Mouse (Mus musculus): ENCODE results near the gene Trex1.

The Trex1 gene

DNA sequence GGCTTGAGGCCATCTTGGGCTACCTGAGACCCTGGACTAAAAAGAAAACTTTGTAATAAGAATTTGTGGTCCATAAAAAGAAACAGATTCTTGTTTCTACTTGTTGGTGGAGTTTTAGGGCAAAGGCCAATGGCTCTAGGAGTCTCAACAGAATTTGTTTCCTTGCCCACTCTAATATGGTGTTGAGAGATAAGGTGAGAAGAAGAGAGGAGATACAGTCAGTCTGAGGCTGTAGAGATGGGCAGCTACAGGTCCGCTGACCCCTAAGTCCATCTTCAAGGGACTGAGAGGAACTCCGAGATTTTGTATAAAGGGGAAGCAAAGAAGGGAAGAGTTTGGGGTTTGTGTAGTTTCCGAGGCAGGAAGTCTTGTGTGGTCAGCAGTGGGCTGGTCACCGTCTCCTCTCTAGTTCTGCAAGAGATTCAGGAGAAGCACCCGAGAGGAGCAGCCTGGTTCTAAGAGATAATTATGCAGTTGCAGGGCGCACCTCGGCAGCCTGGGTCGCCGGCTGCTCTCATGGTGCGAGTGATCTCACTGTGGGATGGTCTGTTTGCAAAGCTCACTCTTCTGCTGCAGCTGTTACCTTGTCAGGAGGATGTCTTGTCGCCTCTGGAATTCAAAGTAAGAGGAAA is 42.4 kb downstream of the Trex1 start:
- in situ Hi-C loops (cut with MseI, MboI) = no loop called here

DNA sequence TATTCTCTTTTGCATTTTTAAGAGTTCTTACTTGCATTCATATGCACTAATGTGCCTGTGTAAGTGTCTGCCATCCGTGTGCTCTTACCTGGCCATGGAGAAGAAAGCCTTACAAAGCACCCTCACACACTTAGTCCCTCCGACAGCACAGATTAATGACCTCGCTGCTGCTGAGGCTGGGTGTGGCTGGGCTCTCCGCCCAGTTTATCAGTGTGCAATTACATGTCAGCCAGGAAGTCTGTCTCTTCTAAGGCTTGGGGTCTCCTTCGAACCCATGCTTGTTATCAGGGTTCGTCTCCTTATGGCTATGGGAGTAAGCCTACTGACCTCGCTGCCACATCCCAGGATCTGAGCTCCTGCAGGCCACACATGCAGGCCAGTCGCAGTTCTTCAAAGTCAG is 44.1 kb downstream of the Trex1 start:
- in situ Hi-C loops (cut with MseI, MboI) = no loop called here

DNA sequence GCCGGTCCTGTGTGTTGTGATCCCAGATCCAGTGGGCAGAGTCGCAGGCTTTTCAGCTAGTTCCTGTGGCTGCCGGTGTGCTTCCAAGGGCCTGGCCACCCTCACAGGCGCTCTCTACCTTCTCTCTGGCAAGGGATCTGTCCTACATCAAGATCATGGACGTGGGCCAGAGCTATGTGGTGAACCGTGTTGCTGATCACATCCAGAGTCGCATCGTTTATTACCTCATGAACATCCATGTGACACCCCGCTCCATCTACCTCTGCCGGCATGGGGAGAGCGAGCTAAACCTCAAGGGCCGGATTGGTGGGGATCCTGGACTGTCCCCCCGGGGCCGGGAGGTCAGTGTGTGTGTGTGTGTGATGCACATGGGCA is 49.2 kb downstream of the Trex1 start:
- in situ Hi-C loops (cut with MseI, MboI) = no loop called here

DNA sequence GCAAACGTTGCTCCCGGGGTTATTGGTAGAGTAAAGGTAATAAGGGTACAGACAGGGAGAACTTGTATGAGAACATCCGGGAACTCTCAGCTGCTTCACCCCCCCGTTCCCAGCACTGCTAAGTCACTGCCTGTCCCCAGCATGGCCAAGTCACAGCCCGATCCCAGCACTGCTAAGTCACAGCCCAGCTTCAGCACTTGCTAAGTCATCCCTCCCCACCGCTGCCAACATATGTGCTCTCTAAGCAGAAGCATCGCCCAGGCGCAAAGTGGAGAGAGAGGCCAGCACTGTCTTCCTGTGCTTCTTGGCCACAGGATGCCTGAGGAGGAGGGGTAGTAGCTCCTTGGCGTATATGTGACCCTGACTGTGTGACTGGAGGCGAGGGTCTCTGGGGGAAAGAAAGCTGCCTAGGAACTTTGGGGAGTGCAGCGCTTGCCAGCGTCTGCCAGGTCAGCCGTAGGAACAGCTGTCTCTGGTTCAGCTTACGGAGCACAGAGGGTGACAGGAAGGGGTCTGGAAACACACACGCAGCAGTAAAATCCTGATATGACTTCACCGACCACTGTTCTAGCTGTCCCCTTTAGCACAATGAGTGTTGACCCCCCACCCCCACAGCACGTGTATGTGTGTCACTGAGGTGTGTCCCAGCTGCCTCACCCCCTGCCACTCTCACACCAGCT is 49.8 kb downstream of the Trex1 start:
- in situ Hi-C loops (cut with MseI, MboI) = loop anchor here (5.0 to 10.0 kb wide), 3 partner anchors 45 to 115 kb away; partner anchors contain the start of genes Atrip (in 1 of the 2) and Trex1 (in 1 of the 2)

DNA sequence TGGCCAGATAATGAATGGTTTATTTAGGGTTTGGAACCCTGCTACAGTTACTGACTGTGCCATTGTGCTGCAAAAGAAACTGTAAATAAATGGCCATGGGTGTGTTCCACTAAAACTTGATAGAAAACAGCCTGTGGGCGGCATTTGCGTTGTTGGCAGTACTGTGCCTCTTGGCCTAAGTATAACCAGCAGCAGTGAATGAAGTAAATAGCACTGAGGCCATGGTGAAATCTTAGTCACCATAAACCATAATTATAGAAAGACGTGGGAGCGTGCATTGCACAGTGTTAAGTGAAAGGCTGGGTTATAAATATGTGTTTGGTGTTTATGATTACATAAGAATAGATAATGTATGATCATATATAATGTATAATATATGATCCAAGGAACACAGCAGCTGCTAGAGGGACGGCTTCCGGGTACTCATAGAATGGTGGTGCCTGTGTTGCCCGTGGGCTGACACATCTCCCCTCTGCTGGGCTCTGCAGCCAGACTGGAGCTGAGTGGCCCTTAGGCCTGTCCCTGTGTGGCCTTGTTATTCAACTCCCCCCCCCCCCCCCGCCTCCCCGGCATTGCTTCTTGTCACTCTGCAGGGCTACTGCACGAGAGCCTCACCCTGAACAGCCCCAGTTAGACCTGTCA is 50.4 kb downstream of the Trex1 start:
- in situ Hi-C loops (cut with MseI, MboI) = loop anchor here (5.0 to 10.0 kb wide), 3 partner anchors 46 to 116 kb away; partner anchors contain the start of genes Atrip (in 1 of the 2) and Trex1 (in 1 of the 2)

DNA sequence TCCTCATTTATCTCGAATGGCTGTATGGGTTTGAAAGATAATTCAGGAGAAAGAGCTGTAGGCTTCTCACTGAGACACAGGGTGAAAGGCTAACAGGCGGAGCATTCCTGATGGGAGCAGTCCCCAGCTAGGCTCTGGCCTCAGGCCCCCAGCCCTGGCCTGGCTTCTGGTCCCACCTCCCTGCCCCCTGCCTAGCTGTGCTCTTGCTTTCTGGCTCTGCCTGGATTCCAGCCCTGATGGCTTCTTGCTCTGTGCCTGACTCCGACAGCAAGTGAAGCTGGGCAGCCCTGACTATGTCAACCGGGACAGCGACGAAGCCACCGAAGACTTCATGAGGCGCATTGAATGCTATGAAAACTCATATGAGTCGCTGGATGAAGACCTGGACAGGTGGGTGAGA is 51.5 kb downstream of the Trex1 start:
- in situ Hi-C loops (cut with MseI, MboI) = loop anchor here (5.0 to 10.0 kb wide), 3 partner anchors 47 to 117 kb away; partner anchors contain the start of genes Atrip (in 1 of the 2) and Trex1 (in 1 of the 2)

Data from mouse trophoblast stem cell (cell line).